Mouse (Mus musculus): ENCODE results near the gene Cacna2d4. TPM values are rescaled to one million over a fixed set of nuclear protein-coding genes. Genes with fewer than 3 reads are reported as not detected.

Gene Cacna2d4
- polyA plus RNA-seq (2014; fragmentation: Nextera tagmentation; extraction: Ambion mirVana): 0.30 and 0.58 TPM in 2 replicates

DNA sequence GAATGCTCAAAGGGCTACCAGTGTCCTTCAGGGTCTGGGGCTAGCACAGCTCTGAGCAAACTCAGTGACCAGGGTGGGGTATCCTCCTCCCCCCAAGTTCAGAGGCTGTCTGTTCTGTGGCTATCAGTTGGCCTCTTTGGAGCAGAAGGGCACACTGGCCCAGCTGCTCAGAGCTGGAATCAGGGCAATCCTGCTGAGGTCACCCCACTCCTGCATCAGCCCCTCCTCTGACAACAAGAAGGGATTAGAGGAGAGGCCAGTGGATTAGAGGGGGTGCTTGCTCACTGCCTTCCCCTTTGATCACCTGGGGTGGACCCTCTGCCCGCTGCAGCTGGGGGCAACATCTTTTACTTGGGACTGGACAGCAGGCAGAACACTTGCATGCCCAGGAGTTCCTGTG lies at the start of gene Cacna2d4:
Gene Cacna2d4, plus strand, starts transcription at position 286 of the 400 bp plus-strand sequence.
- Histone ChIP-seq H3K36me3 (ENCODE audit: control insufficient read depth, insufficient read depth, low read length) (no peaks in the 10 kb centered on the region), H3K27ac (replicated peaks; ENCODE audit: low read depth, low read length) (peak within 1 kb of the TSS; percentile 67), H3K27me3 (ENCODE audit: control insufficient read depth, insufficient read depth, low read length) (no peaks in the 10 kb centered on the region), H3K4me3 (replicated peaks; ENCODE audit: low read depth, low read length) (no peak within 1 kb of the TSS), H3K9me3 (ENCODE audit: control insufficient read depth, low read length) (no peaks in the 10 kb centered on the region), H3K9ac (replicated peaks; ENCODE audit: low read length) (no peak within 1 kb of the TSS), H3K4me1 (ENCODE audit: control insufficient read depth, insufficient read depth, low read length) (peaks cover 15% of the 10 kb centered on the region), H3K4me2 (ENCODE audit: low read length) (no peak within 1 kb of the TSS)
- ATAC-seq (ENCODE audit: low FRiP score, low TSS enrichment): 0 out of 2 replicates have a peak, but pooled peaks have one; percentile 36
- WGBS: 27% methylated on average over 1 of the region's 1 CpGs
- no peak for DNase-seq

- Histone ChIP-seq H3K9ac (replicated peaks; ENCODE audit: low read length) (no peak overlapping the region), H3K9me3 (ENCODE audit: control insufficient read depth, low read length) (no peaks in the 10 kb centered on the region), H3K27ac (replicated peaks; ENCODE audit: low read depth, low read length) (no peak overlapping the region), H3K27me3 (ENCODE audit: control insufficient read depth, insufficient read depth, low read length) (no peaks in the 10 kb centered on the region), H3K4me1 (ENCODE audit: control insufficient read depth, insufficient read depth, low read length) (no peaks in the 10 kb centered on the region), H3K36me3 (ENCODE audit: control insufficient read depth, insufficient read depth, low read length) (peaks cover 42% of the 10 kb centered on the region), H3K4me3 (replicated peaks; ENCODE audit: low read depth, low read length) (no peak overlapping the region), H3K4me2 (ENCODE audit: low read length) (no peak overlapping the region)
- ATAC-seq (ENCODE audit: low FRiP score, low TSS enrichment) (no peak), DNase-seq (peak; percentile 67)
- 61% methylated on average over 8 of the region's 8 CpGs for WGBS
Observed at GRCm38 (mm10) chr6:119186658-119187057, 49.7 kb upstream of the Cacna2d4 start.

- Histone ChIP-seq H3K36me3 (ENCODE audit: control insufficient read depth, insufficient read depth, low read length) (peaks cover 47% of the 10 kb centered on the region), H3K9me3 (ENCODE audit: control insufficient read depth, low read length) (no peaks in the 10 kb centered on the region), H3K27me3 (ENCODE audit: control insufficient read depth, insufficient read depth, low read length) (no peaks in the 10 kb centered on the region), H3K9ac (replicated peaks; ENCODE audit: low read length) (no peak overlapping the region), H3K4me3 (replicated peaks; ENCODE audit: low read depth, low read length) (no peak overlapping the region), H3K4me2 (ENCODE audit: low read length) (no peak overlapping the region), H3K4me1 (ENCODE audit: control insufficient read depth, insufficient read depth, low read length) (no peaks in the 10 kb centered on the region), H3K27ac (replicated peaks; ENCODE audit: low read depth, low read length) (no peak overlapping the region)
- 72% methylated on average over 6 of the region's 6 CpGs for WGBS
- ATAC-seq (ENCODE audit: low FRiP score, low TSS enrichment): no peak
- peak; percentile 31 for DNase-seq
Observed at GRCm38 (mm10) chr6:119187631-119188030, 48.7 kb upstream of the Cacna2d4 start.

DNA sequence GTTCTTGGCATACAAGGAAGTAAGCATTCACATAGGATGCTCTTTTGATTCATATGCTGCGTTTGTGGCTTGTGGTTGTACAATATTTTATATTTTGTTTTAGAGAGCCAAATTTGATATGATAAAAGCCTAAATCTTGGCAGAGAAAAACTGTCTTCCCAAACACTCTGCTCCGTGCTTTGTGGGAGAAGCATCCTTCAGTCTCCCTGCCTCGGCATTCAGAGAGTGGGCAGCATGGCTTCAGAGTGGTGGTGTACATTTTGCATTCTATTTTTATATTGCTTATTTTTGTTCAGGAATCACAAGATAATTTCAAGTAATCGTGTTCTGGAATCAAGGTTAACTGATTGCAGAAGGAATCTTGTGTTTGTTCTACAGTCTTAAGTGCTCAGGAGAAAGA lies 44.8 kb upstream of the Cacna2d4 start:
- H3K27ac ChIP-seq (replicated peaks; ENCODE audit: low read depth, low read length): no peak overlapping the region
- no peaks in the 10 kb centered on the region for H3K9me3 ChIP-seq (ENCODE audit: control insufficient read depth, low read length)
- H3K27me3 ChIP-seq (ENCODE audit: control insufficient read depth, insufficient read depth, low read length): no peaks in the 10 kb centered on the region
- WGBS: 96% methylated on average over 4 of the region's 4 CpGs
- no peaks in the 10 kb centered on the region for H3K4me1 ChIP-seq (ENCODE audit: control insufficient read depth, insufficient read depth, low read length)
- no peak for ATAC-seq (ENCODE audit: low FRiP score, low TSS enrichment)
- no peak overlapping the region for H3K4me3 ChIP-seq (replicated peaks; ENCODE audit: low read depth, low read length)
- no peak overlapping the region for H3K4me2 ChIP-seq (ENCODE audit: low read length)
- peaks cover 56% of the 10 kb centered on the region for H3K36me3 ChIP-seq (ENCODE audit: control insufficient read depth, insufficient read depth, low read length)
- H3K9ac ChIP-seq (replicated peaks; ENCODE audit: low read length): no peak overlapping the region
- DNase-seq: no peak

DNA sequence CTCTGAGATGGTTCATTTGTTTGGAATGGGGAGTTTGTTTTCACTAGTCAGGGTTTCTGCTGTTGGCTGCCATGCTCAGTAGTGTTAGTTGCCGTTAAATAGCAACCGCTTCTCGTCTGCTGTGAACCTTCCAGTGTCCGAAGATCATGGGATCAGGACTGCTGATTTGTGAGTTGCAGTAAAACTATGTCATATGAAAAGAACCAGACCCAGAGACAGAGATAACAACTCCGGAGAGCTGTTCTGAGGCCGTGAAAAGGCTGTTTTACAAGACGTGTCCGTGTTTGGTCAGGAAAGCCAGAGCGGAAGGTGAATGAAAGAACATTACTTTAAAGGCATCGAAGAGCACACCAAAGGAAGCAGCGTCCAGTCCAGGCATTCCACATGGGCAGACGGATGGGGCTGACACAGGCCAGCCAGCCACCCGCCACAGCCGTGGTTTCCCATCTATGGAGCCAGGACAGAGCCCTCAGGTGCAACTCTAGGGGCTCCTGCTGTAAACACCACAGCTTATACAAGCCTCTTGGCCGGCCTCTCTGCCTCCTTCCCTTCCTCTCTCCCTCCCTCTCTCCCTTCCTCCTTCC lies 42.7 kb upstream of the Cacna2d4 start:
- ATAC-seq (ENCODE audit: low FRiP score, low TSS enrichment): no peak

DNA sequence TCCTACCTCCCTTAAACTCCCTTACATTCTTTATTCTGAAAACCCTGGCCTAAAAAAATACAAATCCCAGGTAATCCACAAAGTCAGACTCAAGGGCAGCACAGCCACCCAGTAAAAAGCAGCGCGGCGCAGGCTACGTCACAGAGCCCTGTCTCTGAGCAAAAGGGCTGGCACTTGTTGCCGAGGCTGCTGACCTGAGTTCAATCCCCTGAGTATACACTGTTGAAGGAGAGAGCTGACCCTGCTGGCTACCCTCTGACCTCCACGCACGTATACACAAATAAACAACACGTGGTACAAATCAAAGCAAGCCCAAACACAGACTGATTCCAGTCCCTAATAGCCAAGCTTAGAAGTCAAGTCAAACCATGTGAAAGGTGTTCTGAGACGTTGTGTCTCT lies 42.2 kb upstream of the Cacna2d4 start:
- 91% methylated on average over 9 of the region's 9 CpGs for WGBS
- Histone ChIP-seq H3K27ac (replicated peaks; ENCODE audit: low read depth, low read length) (no peak overlapping the region), H3K4me2 (ENCODE audit: low read length) (no peak overlapping the region), H3K4me3 (replicated peaks; ENCODE audit: low read depth, low read length) (no peak overlapping the region), H3K36me3 (ENCODE audit: control insufficient read depth, insufficient read depth, low read length) (peaks cover 51% of the 10 kb centered on the region), H3K9ac (replicated peaks; ENCODE audit: low read length) (no peak overlapping the region), H3K27me3 (ENCODE audit: control insufficient read depth, insufficient read depth, low read length) (no peaks in the 10 kb centered on the region), H3K4me1 (ENCODE audit: control insufficient read depth, insufficient read depth, low read length) (peaks cover 9% of the 10 kb centered on the region), H3K9me3 (ENCODE audit: control insufficient read depth, low read length) (no peaks in the 10 kb centered on the region)
- DNase-seq (no peak), ATAC-seq (ENCODE audit: low FRiP score, low TSS enrichment) (no peak)

More for the DNA sequence above, 42.7 kb upstream of the Cacna2d4 start:
- Histone ChIP-seq H3K27me3 (ENCODE audit: control insufficient read depth, insufficient read depth, low read length) (no peaks in the 10 kb centered on the region), H3K9ac (replicated peaks; ENCODE audit: low read length) (no peak overlapping the region), H3K4me2 (ENCODE audit: low read length) (no peak overlapping the region), H3K27ac (replicated peaks; ENCODE audit: low read depth, low read length) (no peak overlapping the region), H3K4me3 (replicated peaks; ENCODE audit: low read depth, low read length) (no peak overlapping the region), H3K4me1 (ENCODE audit: control insufficient read depth, insufficient read depth, low read length) (peaks cover 4% of the 10 kb centered on the region), H3K36me3 (ENCODE audit: control insufficient read depth, insufficient read depth, low read length) (peaks cover 56% of the 10 kb centered on the region), H3K9me3 (ENCODE audit: control insufficient read depth, low read length) (no peaks in the 10 kb centered on the region)
- no peak for DNase-seq
- 94% methylated on average over 15 of the region's 15 CpGs for WGBS

GRCm38 (mm10) chr6:119194601-119195000 lies 41.7 kb upstream of the Cacna2d4 start:
- H3K4me2 ChIP-seq (ENCODE audit: low read length): no peak overlapping the region
- no peak overlapping the region for H3K4me3 ChIP-seq (replicated peaks; ENCODE audit: low read depth, low read length)
- WGBS: 95% methylated on average over 7 of the region's 7 CpGs
- H3K36me3 ChIP-seq (ENCODE audit: control insufficient read depth, insufficient read depth, low read length): peaks cover 47% of the 10 kb centered on the region
- no peak overlapping the region for H3K27ac ChIP-seq (replicated peaks; ENCODE audit: low read depth, low read length)
- peaks cover 12% of the 10 kb centered on the region for H3K4me1 ChIP-seq (ENCODE audit: control insufficient read depth, insufficient read depth, low read length)
- DNase-seq (no peak), ATAC-seq (ENCODE audit: low FRiP score, low TSS enrichment) (no peak)
- H3K27me3 ChIP-seq (ENCODE audit: control insufficient read depth, insufficient read depth, low read length): no peaks in the 10 kb centered on the region
- no peak overlapping the region for H3K9ac ChIP-seq (replicated peaks; ENCODE audit: low read length)
- no peaks in the 10 kb centered on the region for H3K9me3 ChIP-seq (ENCODE audit: control insufficient read depth, low read length)

- no peaks in the 10 kb centered on the region for H3K27me3 ChIP-seq (ENCODE audit: control insufficient read depth, insufficient read depth, low read length)
- no peak within 1 kb of the TSS for H3K27ac ChIP-seq (replicated peaks; ENCODE audit: low read depth, low read length)
- 80% methylated on average over 17 of the region's 17 CpGs for whole genome bisulfite sequencing
- ATAC-seq (ENCODE audit: low FRiP score, low TSS enrichment) (no peak), DNase-seq (peak; percentile 24)
- no peak within 1 kb of the TSS for H3K9ac ChIP-seq (replicated peaks; ENCODE audit: low read length)
- no peaks in the 10 kb centered on the region for H3K9me3 ChIP-seq (ENCODE audit: control insufficient read depth, low read length)
- no peak within 1 kb of the TSS for H3K4me2 ChIP-seq (ENCODE audit: low read length)
- peaks cover 39% of the 10 kb centered on the region for H3K36me3 ChIP-seq (ENCODE audit: control insufficient read depth, insufficient read depth, low read length)
- H3K4me1 ChIP-seq (ENCODE audit: control insufficient read depth, insufficient read depth, low read length): peaks cover 12% of the 10 kb centered on the region
- no peak within 1 kb of the TSS for H3K4me3 ChIP-seq (replicated peaks; ENCODE audit: low read depth, low read length)
Observed at GRCm38 (mm10) chr6:119196382-119197305, 39.7 kb upstream of the Cacna2d4 start, which contains the start of gene Cacna1c. Cacna1c (minus strand) TSS chr6:119196418.
